Mouse (Mus musculus) E14TG2a.4 (cell line): ENCODE data around the gene Mael.
A peak's percentile ranks its signal among the peaks of the same experiment; 100 is the strongest.

Source experiments
- H3K27me3 ChIP-seq: 2 replicates; pipeline ENCODE4 v1.6.1; 2014; ENCODE audit warnings: low read length, control low read depth; ENCODE audit not compliant: insufficient read depth
- H3K36me3 ChIP-seq: 2 replicates; pipeline ENCODE4 v1.6.1; 2014; ENCODE audit warnings: low read length, control low read depth; ENCODE audit not compliant: insufficient read depth
- H3K4me1 ChIP-seq: replicated peaks from 2 replicates; pipeline ENCODE4 v1.6.1; 2014; ENCODE audit warnings: low read depth, low read length, control low read depth
- H3K4me3 ChIP-seq: replicated peaks from 2 replicates; pipeline ENCODE4 v1.5.1; 2014; ENCODE audit warnings: mild to moderate bottlenecking, low read length
- H3K9me3 ChIP-seq: 2 replicates; pipeline ENCODE4 v1.6.1; 2014; ENCODE audit warnings: low read length, control low read depth
- CTCF ChIP-seq: conservative IDR thresholded peaks from 2 replicates; pipeline ENCODE4 v1.5.1; 2014; ENCODE audit warnings: low read length
- NANOG ChIP-seq: IDR thresholded peaks from 2 replicates; pipeline ENCODE4 v1.6.1; 2014; ENCODE audit warnings: borderline replicate concordance, low read length, mixed read lengths
- POU5F1 ChIP-seq: IDR thresholded peaks from 2 replicates; pipeline ENCODE4 v1.6.1; 2014; ENCODE audit warnings: low read length, borderline replicate concordance

Gene Mael

GRCm38 (mm10) chr1:166238315-166238969 is at the start of gene Mael:
TSS of gene Mael (minus strand) at chr1:166238747.
- peaks cover 6% of the 10 kb centered on the region for H3K9me3 ChIP-seq
- H3K27me3 ChIP-seq: peaks cover 23% of the 10 kb centered on the region
- H3K36me3 ChIP-seq: peaks cover 12% of the 10 kb centered on the region; the same call in 1 of the 2 replicates
- TF ChIP-seq NANOG (no peak), CTCF (no peak), POU5F1 (no peak)
- H3K4me3 ChIP-seq: peak within 1 kb of the TSS; percentile 69
- H3K4me1 ChIP-seq: no peaks in the 10 kb centered on the region

GRCm38 (mm10) chr1:166286231-166286630 is 47.7 kb upstream of the Mael start:
- TF ChIP-seq NANOG: no peak
- no peak for TF ChIP-seq POU5F1
- no peak for TF ChIP-seq CTCF
- peaks cover 20% of the 10 kb centered on the region for H3K4me1 ChIP-seq
- no peaks in the 10 kb centered on the region for H3K36me3 ChIP-seq
- H3K4me3 ChIP-seq: no peak overlapping the region
- H3K27me3 ChIP-seq: peaks cover 12% of the 10 kb centered on the region
- no peaks in the 10 kb centered on the region for H3K9me3 ChIP-seq

GRCm38 (mm10) chr1:166284390-166284789 is 45.8 kb upstream of the Mael start:
- peaks cover 18% of the 10 kb centered on the region for H3K27me3 ChIP-seq
- H3K4me3 ChIP-seq: no peak overlapping the region
- H3K36me3 ChIP-seq: no peaks in the 10 kb centered on the region
- H3K9me3 ChIP-seq: no peaks in the 10 kb centered on the region
- H3K4me1 ChIP-seq: peaks cover 38% of the 10 kb centered on the region
- no peak for TF ChIP-seq NANOG
- TF ChIP-seq POU5F1: no peak
- TF ChIP-seq CTCF: no peak

- Histone ChIP-seq H3K9me3 (no peaks in the 10 kb centered on the region), H3K4me3 (no peak overlapping the region), H3K4me1 (peaks cover 38% of the 10 kb centered on the region), H3K27me3 (peaks cover 18% of the 10 kb centered on the region), H3K36me3 (no peaks in the 10 kb centered on the region)
- TF ChIP-seq POU5F1 (no peak), CTCF (no peak), NANOG (no peak)
Measured at GRCm38 (mm10) chr1:166283451-166283850, 44.9 kb upstream of the Mael start.

- H3K27me3 ChIP-seq: peaks cover 18% of the 10 kb centered on the region
- no peaks in the 10 kb centered on the region for H3K36me3 ChIP-seq
- TF ChIP-seq CTCF (no peak), NANOG (no peak), POU5F1 (no peak)
- H3K9me3 ChIP-seq: no peaks in the 10 kb centered on the region
- peak overlapping the region; percentile 60 for H3K4me3 ChIP-seq
- peaks cover 42% of the 10 kb centered on the region for H3K4me1 ChIP-seq
Measured at GRCm38 (mm10) chr1:166282597-166283210, 44.2 kb upstream of the Mael start.

- no peaks in the 10 kb centered on the region for H3K36me3 ChIP-seq
- no peak for TF ChIP-seq POU5F1
- no peak for TF ChIP-seq NANOG
- TF ChIP-seq CTCF: no peak
- H3K4me3 ChIP-seq: no peak overlapping the region
- H3K9me3 ChIP-seq: no peaks in the 10 kb centered on the region
- peaks cover 42% of the 10 kb centered on the region for H3K4me1 ChIP-seq
- peaks cover 21% of the 10 kb centered on the region for H3K27me3 ChIP-seq
Measured at GRCm38 (mm10) chr1:166281836-166282235, 43.3 kb upstream of the Mael start.

GRCm38 (mm10) chr1:166281287-166281686 is 42.7 kb upstream of the Mael start:
- Histone ChIP-seq H3K27me3 (peaks cover 21% of the 10 kb centered on the region), H3K9me3 (no peaks in the 10 kb centered on the region), H3K4me3 (no peak overlapping the region), H3K36me3 (no peaks in the 10 kb centered on the region), H3K4me1 (peaks cover 42% of the 10 kb centered on the region)
- TF ChIP-seq NANOG (no peak), CTCF (no peak), POU5F1 (no peak)

GRCm38 (mm10) chr1:166280566-166280965 is 42.0 kb upstream of the Mael start:
- Histone ChIP-seq H3K27me3 (peaks cover 19% of the 10 kb centered on the region), H3K4me3 (no peak overlapping the region), H3K9me3 (no peaks in the 10 kb centered on the region), H3K4me1 (peaks cover 42% of the 10 kb centered on the region), H3K36me3 (no peaks in the 10 kb centered on the region)
- TF ChIP-seq NANOG: no peak
- TF ChIP-seq POU5F1: no peak
- TF ChIP-seq CTCF: no peak
